Mouse (Mus musculus) G1E (cell line): ENCODE measurements around the gene Stat6. TPM values are rescaled to one million over a fixed set of nuclear protein-coding genes. Genes with fewer than 3 reads are reported as not detected.

Source experiments
- ATAC-seq: 2 replicates; pipeline ENCODE4 v1.8.0; 2016; ENCODE audit warnings: mild to moderate bottlenecking; ENCODE audit not compliant: insufficient number of reproducible peaks, poor library complexity, low FRiP score, severe bottlenecking; ENCODE audit errors: extremely low read depth
- DNase-seq: peaks from one replicate; pipeline ENCODE4 v3.0.0; 2012; ENCODE audit warnings: low spot score
- H3K27me3 ChIP-seq: 2 replicates; pipeline ENCODE4 v1.6.1; 2012; ENCODE audit warnings: mild to moderate bottlenecking, low read length, inconsistent platforms; ENCODE audit not compliant: insufficient read depth
- H3K36me3 ChIP-seq: replicated peaks from 2 replicates; pipeline ENCODE3; 2012; ENCODE audit warnings: mild to moderate bottlenecking, inconsistent platforms
- H3K4me1 ChIP-seq: 2 replicates; pipeline ENCODE4 v1.6.1; 2012; ENCODE audit warnings: low read depth, low read length, inconsistent platforms, mixed read lengths; ENCODE audit not compliant: insufficient read depth
- H3K4me3 ChIP-seq: 2 replicates; pipeline ENCODE4 v1.5.1; 2012; ENCODE audit warnings: low read depth, mild to moderate bottlenecking, inconsistent platforms, low read length, moderate library complexity, mixed read lengths
- H3K9me3 ChIP-seq: replicated peaks from 2 replicates; pipeline ENCODE4 v1.6.1; 2012; ENCODE audit warnings: inconsistent platforms
- CTCF ChIP-seq: IDR thresholded peaks from 2 replicates; pipeline ENCODE4 v1.5.1; 2012; ENCODE audit warnings: low read depth, low read length, inconsistent platforms, mixed read lengths
- GATA1 ChIP-seq: IDR thresholded peaks from 2 replicates; pipeline ENCODE4 v1.6.1; 2012; ENCODE audit warnings: borderline replicate concordance, low read length, inconsistent platforms, mixed read lengths
- GATA2 ChIP-seq: IDR thresholded peaks from 2 replicates; pipeline ENCODE4 v1.6.1; 2012; ENCODE audit warnings: low read depth, low read length, inconsistent platforms, borderline replicate concordance
- POLR2AphosphoS5 ChIP-seq: IDR thresholded peaks from 2 replicates; pipeline ENCODE4 v1.6.1; 2012; ENCODE audit warnings: low read depth, low read length, inconsistent platforms; ENCODE audit not compliant: insufficient replicate concordance
- TAL1 ChIP-seq: conservative IDR thresholded peaks from 2 replicates; pipeline ENCODE4 v1.6.1; 2012; ENCODE audit warnings: low read depth, low read length, inconsistent platforms, mixed read lengths
- polyA plus RNA-seq: library from polyadenylated mRNA; stranded (reverse); fragments of >175 nt; gene quantifications from 2 replicates; pipeline ENCODE4 v1.2.3, GENCODE M21; 2012
- total RNA-seq, 2 experiments: library from RNA; stranded (forward) in 1 of 2; stranded (reverse) in 1 of 2; fragments of 200-1000 nt in 1 of 2; fragments of >200 nt in 1 of 2; fragmentation: Nextera tagmentation in 1 of 2; gene quantifications; 2 replicates each; pipeline ENCODE4 v1.2.3; 2014 to 2017

Gene Stat6
- total and polyA plus RNA-seq, 3 experiments: 44.0 to 90.5 (median 69.5) TPM

DNA sequence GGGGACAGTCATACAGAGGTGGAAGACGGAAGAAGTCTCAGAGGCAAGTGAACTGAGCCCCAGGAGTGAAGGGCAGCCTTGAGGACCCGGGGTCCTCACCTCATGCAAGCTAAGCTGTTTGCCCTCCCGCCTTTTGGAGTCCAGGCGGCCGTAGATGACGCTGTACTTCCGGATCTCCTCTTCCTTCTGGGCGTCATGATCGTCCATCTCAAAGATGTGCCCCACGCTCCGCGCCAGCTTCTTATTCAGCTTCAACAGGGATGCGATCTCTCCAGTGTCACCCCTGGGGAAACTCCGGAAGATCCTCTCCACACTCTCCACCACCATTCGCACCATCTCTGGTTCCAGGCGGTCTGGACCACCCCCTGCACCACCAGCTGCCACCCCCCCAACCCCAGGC lies 21.4 kb downstream of the Stat6 start:
- no peak for ATAC-seq
- TF ChIP-seq GATA2: no peak
- no peak for TF ChIP-seq TAL1
- no peak for TF ChIP-seq POLR2AphosphoS5
- no peak for TF ChIP-seq GATA1
- no peak for TF ChIP-seq CTCF
- Histone ChIP-seq H3K4me3 (peak overlapping the region; percentile 93; the same call in 1 of the 2 replicates), H3K9me3 (no peaks in the 10 kb centered on the region), H3K36me3 (peaks cover 57% of the 10 kb centered on the region), H3K4me1 (peaks cover 92% of the 10 kb centered on the region), H3K27me3 (no peaks in the 10 kb centered on the region)
- DNase-seq: no peak

- H3K4me3 ChIP-seq: peak overlapping the region; percentile 93
- ATAC-seq (no peak), DNase-seq (no peak)
- no peaks in the 10 kb centered on the region for H3K9me3 ChIP-seq
- H3K36me3 ChIP-seq: peaks cover 50% of the 10 kb centered on the region
- peaks cover 92% of the 10 kb centered on the region for H3K4me1 ChIP-seq
- no peaks in the 10 kb centered on the region for H3K27me3 ChIP-seq
- no peak for TF ChIP-seq GATA1
- TF ChIP-seq GATA2: no peak
- TF ChIP-seq TAL1: no peak
- no peak for TF ChIP-seq CTCF
- no peak for TF ChIP-seq POLR2AphosphoS5
Observed at GRCm38 (mm10) chr10:127664891-127665290, 22.1 kb downstream of the Stat6 start.

GRCm38 (mm10) chr10:127665366-127666181 lies 22.8 kb downstream of the Stat6 start:
- H3K4me1 ChIP-seq: peaks cover 92% of the 10 kb centered on the region
- ATAC-seq (no peak), DNase-seq (peak; percentile 54)
- no peaks in the 10 kb centered on the region for H3K9me3 ChIP-seq
- no peaks in the 10 kb centered on the region for H3K27me3 ChIP-seq
- peaks cover 43% of the 10 kb centered on the region for H3K36me3 ChIP-seq
- TF ChIP-seq GATA1: no peak
- TF ChIP-seq GATA2: no peak
- TF ChIP-seq CTCF: no peak
- no peak for TF ChIP-seq TAL1
- TF ChIP-seq POLR2AphosphoS5: no peak
- peak overlapping the region; percentile 93 for H3K4me3 ChIP-seq

- peak; percentile 25 for ATAC-seq
- H3K4me1 ChIP-seq: peaks cover 86% of the 10 kb centered on the region
- no peaks in the 10 kb centered on the region for H3K27me3 ChIP-seq
Observed at GRCm38 (mm10) chr10:127666501-127667268, 23.9 kb downstream of the Stat6 start, which contains the start of gene Nemp1. TSS of gene Nemp1 (plus strand) at chr10:127666901.

GRCm38 (mm10) chr10:127667269-127668092 lies 24.7 kb downstream of the Stat6 start:
- H3K36me3 ChIP-seq: peaks cover 27% of the 10 kb centered on the region
- peak overlapping the region; percentile 93 for H3K4me3 ChIP-seq
- H3K9me3 ChIP-seq: no peaks in the 10 kb centered on the region
- peaks cover 78% of the 10 kb centered on the region for H3K4me1 ChIP-seq
- TF ChIP-seq GATA2 (no peak), GATA1 (no peak), TAL1 (no peak), CTCF (no peak), POLR2AphosphoS5 (no peak)
- peak; percentile 52 for ATAC-seq
- DNase-seq: peak; percentile 78
- H3K27me3 ChIP-seq: no peaks in the 10 kb centered on the region

More at GRCm38 (mm10) chr10:127666501-127667268, 23.9 kb downstream of the Stat6 start, which contains the start of gene Nemp1:
- Histone ChIP-seq H3K9me3 (no peaks in the 10 kb centered on the region), H3K36me3 (peaks cover 32% of the 10 kb centered on the region), H3K4me3 (peak within 1 kb of the TSS; percentile 93)
- peak; percentile 88 for DNase-seq
- TF ChIP-seq GATA1 (no peak), POLR2AphosphoS5 (no peak), CTCF (no peak), TAL1 (no peak), GATA2 (no peak)
